Mouse (Mus musculus) kidney, embryonic 16.5 days (tissue): Measurements from ENCODE around the gene Fmnl2. TPM values are rescaled to one million over a fixed set of nuclear protein-coding genes. Genes with fewer than 3 reads are reported as not detected.

Experiments
- ATAC-seq: fragments of 200-750 bp; cut with Nextera tagmentation; 2 replicates; pipeline ENCODE4 v1.8.0; 2017; ENCODE audit warnings: moderate TSS enrichment; ENCODE audit not compliant: low FRiP score, low TSS enrichment
- H3K27ac ChIP-seq: fragments of 300-500 bp; sonication (generic); 2 replicates; pipeline ENCODE4 v1.5.1; 2014; ENCODE audit warnings: low read length
- H3K27me3 ChIP-seq: fragments of 300-500 bp; sonication (generic); 2 replicates; pipeline ENCODE4 v1.6.1; 2014; ENCODE audit warnings: low read length, control low read depth, mixed read lengths; ENCODE audit not compliant: insufficient read depth
- H3K36me3 ChIP-seq: fragments of 300-500 bp; sonication (generic); 2 replicates; pipeline ENCODE4 v1.6.1; 2014; ENCODE audit warnings: low read length, control low read depth, mixed read lengths; ENCODE audit not compliant: insufficient read depth
- H3K4me1 ChIP-seq: fragments of 300-500 bp; sonication (generic); 2 replicates; pipeline ENCODE4 v1.6.1; 2014; ENCODE audit warnings: low read length, control low read depth, mixed read lengths; ENCODE audit not compliant: insufficient read depth
- H3K4me2 ChIP-seq: fragments of 300-500 bp; sonication (generic); replicated peaks from 2 replicates; pipeline ENCODE4 v1.6.1; 2014; ENCODE audit warnings: low read depth, low read length
- H3K4me3 ChIP-seq: fragments of 300-500 bp; sonication (generic); 2 replicates; pipeline ENCODE4 v1.5.1; 2014; ENCODE audit warnings: mild to moderate bottlenecking, low read length
- H3K9ac ChIP-seq: fragments of 300-500 bp; sonication (generic); replicated peaks from 2 replicates; pipeline ENCODE4 v1.6.1; 2014; ENCODE audit warnings: low read length
- H3K9me3 ChIP-seq: fragments of 300-500 bp; sonication (generic); 2 replicates; pipeline ENCODE4 v1.6.1; 2016; ENCODE audit warnings: low read length, control low read depth
- WGBS: fragments of 180-500 bp; shearing (Covaris S2); extraction: QIAGEN DNeasy Blood & Tissue Kit; methylation state at CpG from one replicate; pipeline ENCODE4 v1.1.7; 2014; 5-methylcytosine and 5-hydroxymethylcytosine counted together
- polyA plus RNA-seq: library from polyadenylated mRNA; unstranded; fragments of >200 nt; fragmentation: Nextera tagmentation; extraction: Ambion mirVana; gene quantifications from 2 replicates; pipeline ENCODE4 v1.2.1, GENCODE M21; 2015

The Fmnl2 gene
- 5.7 and 6.4 TPM in 2 replicates for polyA plus RNA-seq

DNA sequence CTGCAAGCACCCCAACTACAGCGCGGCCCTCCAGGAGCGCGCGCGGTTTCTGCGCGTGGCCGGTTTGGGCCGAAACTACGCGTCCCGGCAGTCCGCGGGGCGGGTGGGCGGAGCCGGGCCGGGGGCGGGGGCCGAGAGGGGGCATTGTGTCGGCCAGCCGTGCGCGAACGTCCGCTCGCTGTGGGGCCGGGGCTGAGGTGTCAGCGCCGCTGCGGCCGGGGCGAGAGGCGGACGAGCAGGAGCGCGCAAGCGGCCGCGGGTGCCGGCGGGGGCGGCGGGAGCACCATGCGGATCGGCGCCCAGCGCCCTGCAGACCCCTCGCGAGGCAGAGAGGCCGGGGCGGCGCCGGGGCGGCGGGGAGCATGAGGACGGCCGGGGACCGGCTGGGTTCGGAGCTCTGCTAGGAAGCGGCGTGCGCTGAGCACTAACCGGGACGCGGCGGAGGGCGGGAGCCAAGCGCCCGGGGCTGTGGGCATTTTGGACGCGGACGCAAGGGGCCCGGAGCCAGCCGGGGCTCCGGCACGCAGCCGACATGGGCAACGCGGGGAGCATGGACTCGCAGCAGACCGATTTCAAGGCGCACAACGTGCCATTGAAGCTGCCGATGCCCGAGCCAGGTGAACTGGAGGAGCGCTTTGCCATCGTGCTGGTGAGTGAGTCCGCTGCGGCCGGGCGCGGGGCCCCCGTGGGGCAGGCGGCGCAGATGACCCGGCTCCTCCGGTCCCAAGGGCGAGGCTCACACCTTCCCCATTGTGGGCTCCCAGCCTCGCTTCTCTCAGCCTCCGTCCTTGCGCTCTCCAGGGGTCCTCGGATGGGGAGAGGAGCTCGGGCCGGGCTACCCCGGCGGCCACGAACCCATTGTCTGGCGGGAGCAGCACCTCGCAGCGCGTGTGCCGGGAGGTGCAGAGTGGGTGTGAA is at the start of gene Fmnl2:
Gene Fmnl2 (plus strand): TSS at position 250 of the 918 bp plus-strand sequence.
- Histone ChIP-seq H3K9ac (peak within 1 kb of the TSS; percentile 88), H3K4me1 (peaks cover 30% of the 10 kb centered on the region), H3K4me2 (peak within 1 kb of the TSS; percentile 70), H3K4me3 (peak within 1 kb of the TSS; percentile 91), H3K27me3 (no peaks in the 10 kb centered on the region), H3K27ac (peak within 1 kb of the TSS; percentile 78), H3K9me3 (no peaks in the 10 kb centered on the region), H3K36me3 (no peaks in the 10 kb centered on the region)
- WGBS = under 1% methylated on average over 98 of the region's 114 CpGs
- peak; percentile 93 for ATAC-seq

DNA sequence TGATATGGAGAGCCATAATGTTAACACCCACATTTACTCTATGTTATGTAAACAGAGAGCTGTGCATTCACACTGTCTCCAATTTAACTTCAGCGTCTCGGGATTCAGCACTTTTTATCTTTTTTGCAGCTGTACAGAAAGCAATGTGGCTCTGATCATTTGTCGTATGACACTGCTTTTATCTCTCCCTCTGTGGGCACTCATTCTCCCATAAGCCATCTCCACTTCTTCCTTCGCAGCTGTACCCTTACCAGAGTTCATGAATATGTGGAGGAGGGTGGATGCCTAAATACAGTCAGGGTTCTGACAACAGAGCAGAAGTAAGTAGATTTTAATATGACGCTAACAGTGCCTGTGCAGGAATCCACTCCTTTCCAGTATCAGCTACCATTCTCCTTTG is 47.7 kb upstream of the Fmnl2 start:
- Histone ChIP-seq H3K9me3 (no peaks in the 10 kb centered on the region), H3K27me3 (no peaks in the 10 kb centered on the region), H3K4me1 (0 out of 2 replicates have a peak, but pooled peaks cover 6% of the 10 kb centered on the region), H3K4me3 (no peak overlapping the region), H3K9ac (no peak overlapping the region), H3K4me2 (no peak overlapping the region), H3K27ac (no peak overlapping the region), H3K36me3 (no peaks in the 10 kb centered on the region)
- WGBS = 76% methylated on average over 5 of the region's 5 CpGs
- ATAC-seq = no peak

DNA sequence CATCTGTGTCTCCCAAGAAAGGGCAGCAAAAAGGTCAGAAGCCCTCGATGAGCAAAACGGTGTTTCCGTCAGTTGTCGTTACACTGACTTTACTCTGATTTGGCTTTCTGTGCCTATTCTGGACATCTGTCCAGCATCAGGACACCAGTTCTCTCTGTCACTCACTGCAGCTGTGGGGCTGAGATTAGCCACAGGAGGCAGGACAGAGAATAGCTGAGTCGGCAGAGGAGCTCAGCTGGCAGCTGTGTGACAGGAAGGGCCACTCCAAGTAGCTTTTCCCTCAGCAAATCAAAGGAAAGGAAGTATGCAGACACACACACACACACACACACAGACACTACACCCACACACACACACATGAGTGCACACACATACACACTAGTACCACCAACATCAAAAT is 46.0 kb upstream of the Fmnl2 start:
- no peak overlapping the region for H3K4me2 ChIP-seq
- no peak overlapping the region for H3K4me3 ChIP-seq
- no peaks in the 10 kb centered on the region for H3K36me3 ChIP-seq
- H3K9ac ChIP-seq = no peak overlapping the region
- H3K27me3 ChIP-seq = no peaks in the 10 kb centered on the region
- no peaks in the 10 kb centered on the region for H3K9me3 ChIP-seq
- H3K27ac ChIP-seq = no peak overlapping the region
- 0 out of 2 replicates have a peak, but pooled peaks cover 6% of the 10 kb centered on the region for H3K4me1 ChIP-seq
- ATAC-seq = peak; percentile 61; the same call in 1 of the 2 replicates
- 35% methylated on average over 5 of the region's 5 CpGs for WGBS

DNA sequence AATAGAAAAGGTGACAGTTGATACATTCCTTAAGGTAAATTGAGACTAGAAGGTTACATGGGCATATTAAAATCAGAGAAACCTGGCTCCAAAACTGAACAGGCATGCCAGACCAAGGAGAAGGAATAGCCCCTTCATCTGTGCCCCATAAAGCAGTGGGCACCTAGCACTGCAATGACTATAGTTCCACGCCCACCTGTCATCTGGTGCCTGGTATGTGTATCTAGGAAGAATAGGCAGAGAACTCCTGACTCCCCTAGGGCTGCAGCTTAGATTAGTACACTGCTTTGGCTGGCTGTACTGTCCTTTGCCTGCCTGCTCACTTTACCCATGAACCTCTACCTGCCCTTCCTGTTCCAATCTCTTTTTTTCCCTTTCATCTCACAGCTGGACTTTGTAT is 40.3 kb upstream of the Fmnl2 start:
- Histone ChIP-seq H3K9me3 (no peaks in the 10 kb centered on the region), H3K36me3 (no peaks in the 10 kb centered on the region), H3K9ac (no peak overlapping the region), H3K27me3 (no peaks in the 10 kb centered on the region), H3K4me3 (no peak overlapping the region), H3K4me1 (0 out of 2 replicates have a peak, but pooled peaks cover under 1% of the 10 kb centered on the region), H3K4me2 (no peak overlapping the region), H3K27ac (no peak overlapping the region)
- no peak for ATAC-seq
- 81% methylated on average over 1 of the region's 1 CpGs for WGBS

DNA sequence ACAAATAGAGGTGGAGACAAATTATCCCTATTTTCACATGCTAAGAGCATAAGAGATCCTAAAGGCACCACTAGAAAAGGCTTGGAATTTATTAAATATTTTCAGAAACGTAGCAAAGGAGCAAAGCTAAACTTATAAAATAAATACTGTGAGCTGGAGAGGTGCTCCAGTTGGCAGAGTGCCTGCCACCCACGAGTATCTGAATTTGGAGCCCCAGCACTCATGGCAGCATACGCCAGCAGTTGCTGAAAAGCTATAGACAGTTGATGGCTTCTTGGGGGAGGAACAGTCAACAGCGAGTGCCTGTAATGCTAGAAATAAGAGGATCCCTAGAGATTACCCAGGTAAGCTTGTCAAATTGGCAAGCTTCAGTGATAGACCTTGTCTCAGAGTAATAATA is 38.7 kb upstream of the Fmnl2 start:
- no peak for ATAC-seq
- Histone ChIP-seq H3K4me2 (no peak overlapping the region), H3K27ac (no peak overlapping the region), H3K27me3 (no peaks in the 10 kb centered on the region), H3K9ac (no peak overlapping the region), H3K36me3 (no peaks in the 10 kb centered on the region), H3K4me1 (no peaks in the 10 kb centered on the region), H3K4me3 (no peak overlapping the region), H3K9me3 (no peaks in the 10 kb centered on the region)
- 83% methylated on average over 4 of the region's 4 CpGs for WGBS

DNA sequence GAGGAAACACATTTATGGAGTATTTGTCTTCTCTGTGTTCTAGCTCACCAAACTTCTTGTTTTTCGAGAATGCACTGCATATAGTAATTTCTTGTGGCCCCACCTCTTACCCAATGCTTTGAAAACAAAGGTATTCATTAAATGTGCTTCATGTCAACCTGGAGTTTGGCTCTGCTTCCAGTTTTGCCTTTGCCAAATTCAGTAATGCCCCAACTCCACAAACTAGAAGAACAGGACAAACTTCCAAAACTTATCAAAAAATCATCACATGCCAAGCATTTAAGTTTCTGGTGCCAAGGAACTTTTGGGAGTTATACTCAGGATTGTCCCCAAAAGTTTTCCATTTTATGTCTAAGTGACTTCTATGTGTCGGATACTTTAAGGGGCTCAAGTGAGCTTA is 35.4 kb upstream of the Fmnl2 start:
- H3K9ac ChIP-seq = no peak overlapping the region
- H3K4me3 ChIP-seq = no peak overlapping the region
- H3K4me2 ChIP-seq = no peak overlapping the region
- 78% methylated on average over 2 of the region's 2 CpGs for WGBS
- H3K27ac ChIP-seq = no peak overlapping the region
- ATAC-seq = no peak
- H3K27me3 ChIP-seq = no peaks in the 10 kb centered on the region
- H3K4me1 ChIP-seq = no peaks in the 10 kb centered on the region
- no peaks in the 10 kb centered on the region for H3K36me3 ChIP-seq
- H3K9me3 ChIP-seq = no peaks in the 10 kb centered on the region

DNA sequence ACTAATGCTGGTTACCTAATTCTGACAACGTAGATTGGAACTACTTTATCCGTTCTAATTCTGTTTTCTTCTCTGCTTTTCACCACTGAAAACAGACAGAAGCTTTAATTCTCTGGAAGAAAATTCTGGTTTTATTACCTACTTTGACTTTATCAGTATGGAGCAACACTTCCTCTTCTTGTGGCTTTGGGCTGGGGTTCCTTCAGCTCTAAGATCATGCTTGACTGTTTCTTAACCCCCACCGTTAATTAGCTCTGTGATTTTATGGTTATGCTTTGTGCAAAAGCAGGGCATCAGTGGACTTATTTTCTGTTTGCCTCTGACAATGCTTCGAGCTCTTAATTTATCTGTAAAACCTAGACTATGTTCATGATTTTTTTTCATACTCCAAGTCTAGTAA is 29.6 kb upstream of the Fmnl2 start:
- Histone ChIP-seq H3K27me3 (no peaks in the 10 kb centered on the region), H3K36me3 (no peaks in the 10 kb centered on the region), H3K9me3 (no peaks in the 10 kb centered on the region), H3K4me1 (no peaks in the 10 kb centered on the region), H3K4me2 (no peak overlapping the region), H3K9ac (no peak overlapping the region), H3K27ac (no peak overlapping the region), H3K4me3 (no peak overlapping the region)
- no peak for ATAC-seq
- WGBS = 73% methylated on average over 4 of the region's 4 CpGs

DNA sequence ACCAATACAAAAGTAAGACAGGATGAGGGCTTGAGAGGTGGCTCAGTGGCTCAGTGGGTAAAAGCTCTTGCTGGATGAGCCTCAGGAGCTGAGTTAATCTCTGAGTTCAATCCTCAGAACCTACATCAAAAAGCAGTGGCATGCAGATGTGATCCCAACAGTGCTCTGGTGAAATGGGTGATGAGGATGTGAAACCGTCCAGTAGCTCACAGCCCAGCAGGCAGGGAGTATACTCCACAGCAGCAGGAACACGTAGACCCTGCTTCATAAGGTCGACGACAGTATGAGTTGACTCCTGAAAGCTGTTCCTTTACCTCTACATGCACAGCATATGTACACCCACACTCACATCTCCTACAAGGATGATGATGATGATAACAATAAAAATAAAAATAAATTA is 27.1 kb upstream of the Fmnl2 start:
- no peaks in the 10 kb centered on the region for H3K9me3 ChIP-seq
- no peak overlapping the region for H3K4me3 ChIP-seq
- H3K4me1 ChIP-seq = no peaks in the 10 kb centered on the region
- H3K9ac ChIP-seq = no peak overlapping the region
- 83% methylated on average over 4 of the region's 4 CpGs for WGBS
- ATAC-seq = no peak
- H3K4me2 ChIP-seq = no peak overlapping the region
- no peaks in the 10 kb centered on the region for H3K27me3 ChIP-seq
- H3K36me3 ChIP-seq = no peaks in the 10 kb centered on the region
- no peak overlapping the region for H3K27ac ChIP-seq

DNA sequence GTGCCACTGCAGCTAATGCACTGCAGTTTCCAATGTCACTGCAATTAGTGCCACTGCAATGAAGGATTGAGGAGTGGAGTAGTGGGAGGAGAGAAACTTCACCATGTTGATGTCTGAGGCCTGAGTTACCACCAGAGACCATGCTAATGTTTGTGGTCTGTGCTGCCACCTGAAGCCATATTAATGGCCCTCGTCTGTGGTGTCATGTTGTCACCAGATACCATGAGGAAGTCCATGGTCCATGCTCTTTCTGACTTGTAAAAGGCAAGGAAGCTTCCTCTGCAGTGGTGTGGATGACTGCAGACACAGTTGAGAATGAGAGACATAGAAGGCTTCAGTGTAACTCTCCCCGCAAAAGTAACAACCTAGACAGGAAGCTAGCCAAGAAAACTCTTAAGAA is 26.1 kb upstream of the Fmnl2 start:
- no peaks in the 10 kb centered on the region for H3K27me3 ChIP-seq
- no peaks in the 10 kb centered on the region for H3K4me1 ChIP-seq
- 63% methylated on average over 2 of the region's 2 CpGs for WGBS
- H3K27ac ChIP-seq = no peak overlapping the region
- no peaks in the 10 kb centered on the region for H3K9me3 ChIP-seq
- no peak overlapping the region for H3K4me3 ChIP-seq
- no peaks in the 10 kb centered on the region for H3K36me3 ChIP-seq
- H3K4me2 ChIP-seq = no peak overlapping the region
- no peak for ATAC-seq
- no peak overlapping the region for H3K9ac ChIP-seq

DNA sequence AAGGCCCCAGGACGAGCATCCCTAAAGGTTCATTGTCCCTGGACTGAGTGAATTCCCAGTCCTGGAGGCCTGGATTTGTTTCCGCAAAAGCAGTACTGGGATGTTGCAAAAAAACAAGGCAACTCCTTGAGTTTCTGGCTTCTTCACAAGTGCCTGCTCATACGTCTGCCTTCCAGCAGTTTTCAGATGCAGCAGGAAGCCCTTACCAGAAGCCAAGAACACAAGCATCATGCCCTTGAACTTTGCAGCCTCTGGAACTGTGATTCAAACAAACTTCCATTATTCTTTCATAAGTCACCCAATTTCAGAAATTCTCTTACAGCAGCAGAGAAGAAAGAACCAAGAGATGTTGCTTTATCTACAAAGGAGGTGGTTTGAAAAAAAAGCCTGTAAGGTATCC is 21.9 kb upstream of the Fmnl2 start:
- Histone ChIP-seq H3K4me1 (no peaks in the 10 kb centered on the region), H3K27me3 (no peaks in the 10 kb centered on the region), H3K9ac (no peak overlapping the region), H3K4me2 (no peak overlapping the region), H3K36me3 (no peaks in the 10 kb centered on the region), H3K27ac (no peak overlapping the region), H3K9me3 (no peaks in the 10 kb centered on the region), H3K4me3 (no peak overlapping the region)
- WGBS = 86% methylated on average over 3 of the region's 3 CpGs
- no peak for ATAC-seq
